Mouse (Mus musculus): ENCODE results near the gene Vmn2r95. TPM values are rescaled to one million over a fixed set of nuclear protein-coding genes. Genes with fewer than 3 reads are reported as not detected.
"Not testable (repeated sequence)": the region's sequence is repeated elsewhere in the genome, so short reads cannot be mapped to it uniquely, and the experiment has no call there.

Vmn2r95 gene
- total RNA-seq (2014; rRNA removed; ENCODE audit: low replicate concordance) (not detected in 2 replicates), polyA plus RNA-seq (2015; fragmentation: Nextera tagmentation; extraction: Ambion mirVana) (not detected in 2 replicates)

GRCm38 (mm10) chr17:18423778-18424177 lies at the start of gene Vmn2r95:
Gene Vmn2r95, plus strand, starts transcription at chr17:18424078.
- H3K27me3 ChIP-seq (ENCODE audit: control insufficient read depth, insufficient read depth, low read length): no peaks in the 10 kb centered on the region
- ATAC-seq (ENCODE audit: insufficient read depth, low read depth) (no peak), DNase-seq (ENCODE audit: low spot score) (no peak)
- H3K4me1 ChIP-seq (ENCODE audit: control insufficient read depth, insufficient read depth): no peaks in the 10 kb centered on the region
- WGBS: 20% methylated on average over 1 of the region's 1 CpGs
- no peaks in the 10 kb centered on the region for H3K9me3 ChIP-seq (replicated peaks; ENCODE audit: control insufficient read depth, low read length)
- no peak within 1 kb of the TSS for H3K4me3 ChIP-seq (ENCODE audit: low read depth, low read length)
- TF ChIP-seq EP300 (IDR thresholded peaks at IDR 0.05; ENCODE audit: low read depth) (no peak), CTCF (IDR thresholded peaks at IDR 0.05; ENCODE audit: low read depth) (no peak)
- H3K36me3 ChIP-seq (replicated peaks; ENCODE audit: control insufficient read depth, insufficient read depth, low read length): no peaks in the 10 kb centered on the region
- H3K9ac ChIP-seq (replicated peaks; ENCODE audit: low read depth, low read length): no peak within 1 kb of the TSS
- H3K4me2 ChIP-seq (ENCODE audit: low read depth, low read length): no peak within 1 kb of the TSS
- H3K27ac ChIP-seq (ENCODE audit: low read depth): no peak within 1 kb of the TSS

GRCm38 (mm10) chr17:18455619-18456140 lies 31.8 kb downstream of the Vmn2r95 start:
- Histone ChIP-seq H3K27me3 (ENCODE audit: control insufficient read depth, insufficient read depth, low read length) (no peaks in the 10 kb centered on the region), H3K9me3 (replicated peaks; ENCODE audit: control insufficient read depth, low read length) (no peaks in the 10 kb centered on the region; the same call in 1 of the 2 replicates), H3K4me3 (ENCODE audit: low read depth, low read length) (no peak overlapping the region), H3K36me3 (replicated peaks; ENCODE audit: control insufficient read depth, insufficient read depth, low read length) (no peaks in the 10 kb centered on the region), H3K27ac (ENCODE audit: low read depth) (no peak overlapping the region), H3K9ac (replicated peaks; ENCODE audit: low read depth, low read length) (no peak overlapping the region), H3K4me2 (ENCODE audit: low read depth, low read length) (no peak overlapping the region), H3K4me1 (ENCODE audit: control insufficient read depth, insufficient read depth) (no peaks in the 10 kb centered on the region)
- TF ChIP-seq EP300 (IDR thresholded peaks at IDR 0.05; ENCODE audit: low read depth) (no peak), CTCF (IDR thresholded peaks at IDR 0.05; ENCODE audit: low read depth) (no peak)
- WGBS: 56% methylated on average over 3 of the region's 3 CpGs
- ATAC-seq (ENCODE audit: insufficient read depth, low read depth) (no peak), DNase-seq (ENCODE audit: low spot score) (no peak)

- not testable (repeated sequence) for H3K9ac ChIP-seq (replicated peaks; ENCODE audit: low read depth, low read length); H3K4me2 ChIP-seq (ENCODE audit: low read depth, low read length); H3K4me1 ChIP-seq (ENCODE audit: control insufficient read depth, insufficient read depth); H3K27ac ChIP-seq (ENCODE audit: low read depth); H3K9me3 ChIP-seq (replicated peaks; ENCODE audit: control insufficient read depth, low read length); DNase-seq (ENCODE audit: low spot score); H3K4me3 ChIP-seq (ENCODE audit: low read depth, low read length); H3K36me3 ChIP-seq (replicated peaks; ENCODE audit: control insufficient read depth, insufficient read depth, low read length); ATAC-seq (ENCODE audit: insufficient read depth, low read depth); H3K27me3 ChIP-seq (ENCODE audit: control insufficient read depth, insufficient read depth, low read length)
- WGBS: 83% methylated on average over 3 of the region's 3 CpGs
Observed at GRCm38 (mm10) chr17:18458126-18458634, 34.3 kb downstream of the Vmn2r95 start.

GRCm38 (mm10) chr17:18462695-18463094 lies 38.8 kb downstream of the Vmn2r95 start:
- TF ChIP-seq EP300 (IDR thresholded peaks at IDR 0.05; ENCODE audit: low read depth) (no peak), CTCF (IDR thresholded peaks at IDR 0.05; ENCODE audit: low read depth) (no peak)
- H3K4me2 ChIP-seq (ENCODE audit: low read depth, low read length): no peak overlapping the region
- H3K4me1 ChIP-seq (ENCODE audit: control insufficient read depth, insufficient read depth): no peaks in the 10 kb centered on the region
- H3K9ac ChIP-seq (replicated peaks; ENCODE audit: low read depth, low read length): no peak overlapping the region
- ATAC-seq (ENCODE audit: insufficient read depth, low read depth): no peak
- no peaks in the 10 kb centered on the region for H3K27me3 ChIP-seq (ENCODE audit: control insufficient read depth, insufficient read depth, low read length)
- H3K4me3 ChIP-seq (ENCODE audit: low read depth, low read length): no peak overlapping the region
- no peaks in the 10 kb centered on the region for H3K36me3 ChIP-seq (replicated peaks; ENCODE audit: control insufficient read depth, insufficient read depth, low read length)
- no peak for DNase-seq (ENCODE audit: low spot score)
- H3K9me3 ChIP-seq (replicated peaks; ENCODE audit: control insufficient read depth, low read length): peaks cover 6% of the 10 kb centered on the region; the same call in 1 of the 2 replicates
- no peak overlapping the region for H3K27ac ChIP-seq (ENCODE audit: low read depth)

GRCm38 (mm10) chr17:18479885-18480284 lies 56.0 kb downstream of the Vmn2r95 start:
- Histone ChIP-seq H3K4me3 (ENCODE audit: low read depth, low read length) (no peak overlapping the region), H3K4me1 (ENCODE audit: control insufficient read depth, insufficient read depth) (no peaks in the 10 kb centered on the region), H3K9me3 (replicated peaks; ENCODE audit: control insufficient read depth, low read length) (no peaks in the 10 kb centered on the region), H3K27me3 (ENCODE audit: control insufficient read depth, insufficient read depth, low read length) (no peaks in the 10 kb centered on the region), H3K9ac (replicated peaks; ENCODE audit: low read depth, low read length) (no peak overlapping the region), H3K27ac (ENCODE audit: low read depth) (no peak overlapping the region), H3K4me2 (ENCODE audit: low read depth, low read length) (no peak overlapping the region), H3K36me3 (replicated peaks; ENCODE audit: control insufficient read depth, insufficient read depth, low read length) (no peaks in the 10 kb centered on the region)
- no peak for ATAC-seq (ENCODE audit: insufficient read depth, low read depth)
- no peak for TF ChIP-seq EP300 (IDR thresholded peaks at IDR 0.05; ENCODE audit: low read depth)
- no peak for TF ChIP-seq CTCF (IDR thresholded peaks at IDR 0.05; ENCODE audit: low read depth)
- WGBS: 52% methylated on average over 1 of the region's 1 CpGs
- no peak for DNase-seq (ENCODE audit: low spot score)

Other genes starting within 250 kb of the Vmn2r95 start
- not detected in 2 replicates for gene Vmn2r94, start 146.3 kb upstream of the Vmn2r95 start, total RNA-seq (2014; rRNA removed; ENCODE audit: low replicate concordance)
- not detected in 2 replicates for gene Vmn2r94, start 146.3 kb upstream of the Vmn2r95 start, polyA plus RNA-seq (2015; fragmentation: Nextera tagmentation; extraction: Ambion mirVana)
- not detected in 2 replicates for gene Vmn2r93, start 126.0 kb upstream of the Vmn2r95 start, total RNA-seq (2014; rRNA removed; ENCODE audit: low replicate concordance)
- not detected in 2 replicates for gene Vmn2r93, start 126.0 kb upstream of the Vmn2r95 start, polyA plus RNA-seq (2015; fragmentation: Nextera tagmentation; extraction: Ambion mirVana)
- not detected in 2 replicates for gene Vmn2r96, start 149.1 kb downstream of the Vmn2r95 start, total RNA-seq (2014; rRNA removed; ENCODE audit: low replicate concordance)
- gene Vmn2r96, start 149.1 kb downstream of the Vmn2r95 start, polyA plus RNA-seq (2015; fragmentation: Nextera tagmentation; extraction: Ambion mirVana): not detected in 2 replicates

Data from heart, postnatal 0 days (tissue).